Mouse (Mus musculus): Measurements from ENCODE around the gene Myh9.
"Not testable (repeated sequence)": the region's sequence is repeated elsewhere in the genome, so short reads cannot be mapped to it uniquely, and the experiment has no call there.

Gene Myh9

GRCm38 (mm10) chr15:77867231-77867968 lies 25.4 kb upstream of the Myh9 start:
- DNase-seq (ENCODE audit: extremely low read depth, low read depth) = not testable (repeated sequence)

GRCm38 (mm10) chr15:77866583-77867220 lies 24.7 kb upstream of the Myh9 start:
- no peak for DNase-seq (ENCODE audit: extremely low read depth, low read depth)

GRCm38 (mm10) chr15:77864063-77864758 lies 22.2 kb upstream of the Myh9 start:
- DNase-seq (ENCODE audit: extremely low read depth, low read depth) = no peak

GRCm38 (mm10) chr15:77862991-77863972 lies 21.3 kb upstream of the Myh9 start:
- no peak for DNase-seq (ENCODE audit: extremely low read depth, low read depth)

- no peak for DNase-seq (ENCODE audit: extremely low read depth, low read depth)
Measured at GRCm38 (mm10) chr15:77860081-77860665, 18.2 kb upstream of the Myh9 start.

- DNase-seq (ENCODE audit: extremely low read depth, low read depth) = no peak
Measured at GRCm38 (mm10) chr15:77857662-77858156, 15.7 kb upstream of the Myh9 start.

- DNase-seq (ENCODE audit: extremely low read depth, low read depth) = no peak
Measured at GRCm38 (mm10) chr15:77856541-77856940, 14.6 kb upstream of the Myh9 start.

GRCm38 (mm10) chr15:77855301-77855700 lies 13.3 kb upstream of the Myh9 start:
- no peak for DNase-seq (ENCODE audit: extremely low read depth, low read depth)

- no peak for DNase-seq (ENCODE audit: extremely low read depth, low read depth)
Measured at GRCm38 (mm10) chr15:77852001-77852400, 10.0 kb upstream of the Myh9 start.

- DNase-seq (ENCODE audit: extremely low read depth, low read depth) = no peak
Measured at GRCm38 (mm10) chr15:77851136-77851535, 9.2 kb upstream of the Myh9 start.

GRCm38 (mm10) chr15:77849572-77850229 lies 7.7 kb upstream of the Myh9 start:
- DNase-seq (ENCODE audit: extremely low read depth, low read depth) = no peak

- no peak for DNase-seq (ENCODE audit: extremely low read depth, low read depth)
Measured at GRCm38 (mm10) chr15:77849039-77849436, 7.1 kb upstream of the Myh9 start.

- no peak for DNase-seq (ENCODE audit: extremely low read depth, low read depth)
Measured at GRCm38 (mm10) chr15:77848415-77849038, 6.6 kb upstream of the Myh9 start.

- no peak for DNase-seq (ENCODE audit: extremely low read depth, low read depth)
Measured at GRCm38 (mm10) chr15:77847826-77848225, 5.9 kb upstream of the Myh9 start.

- DNase-seq (ENCODE audit: extremely low read depth, low read depth) = no peak
Measured at GRCm38 (mm10) chr15:77847108-77847507, 5.1 kb upstream of the Myh9 start.

GRCm38 (mm10) chr15:77845931-77846595 lies 4.1 kb upstream of the Myh9 start:
- DNase-seq (ENCODE audit: extremely low read depth, low read depth) = peak; percentile 71

- peak; percentile 70 for DNase-seq (ENCODE audit: extremely low read depth, low read depth)
Measured at GRCm38 (mm10) chr15:77844955-77845635, 3.1 kb upstream of the Myh9 start.

- DNase-seq (ENCODE audit: extremely low read depth, low read depth) = no peak
Measured at GRCm38 (mm10) chr15:77844048-77844447, 2.1 kb upstream of the Myh9 start.
